26 mouse cellular contexts compared by ENCODE assay signal in genomic region chr5:53605450-53605849, GRCm38 (mm10).
DNase-seq lines count a peak whose midpoint lies in the region; ATAC-seq and TF ChIP-seq lines count a peak whose summit lies in the region.
"Had no signal": no experiment of that assay in that cellular context is flagged by ENCODE, and none has a peak within 500 bp of the region (broad histone marks: within the 10 kb centered on the region; RNA-seq: fewer than 3 reads in every experiment).

No protein-coding gene starts in this region.

- TF ChIP-seq CTCF in ES-Bruce4 (IDR thresholded peaks at IDR 0.05; ENCODE audit: low read depth, low read length) = no peak

- no peak overlapping the region for H3K9ac ChIP-seq in ES-Bruce4 (ENCODE audit: low read depth, poor library complexity, severe bottlenecking)
- H3K9ac ChIP-seq in liver, embryonic 13.5 days = no peak overlapping the region; the same call in 1 of the 2 replicates
- H3K9ac ChIP-seq: forebrain, embryonic 13.5 days; heart, embryonic 15.5 days; hindbrain, embryonic 14.5 days; intestine, embryonic 15.5 days; limb, embryonic 12.5 days; liver, embryonic 15.5 days had no signal

- TF ChIP-seq EP300 in ES-Bruce4 (IDR thresholded peaks at IDR 0.05; ENCODE audit: insufficient read depth, low read depth, low read length) = no peak

- peak; percentile 39 for DNase-seq in 416B (ENCODE audit: low read depth)
- peak; percentile 32 for DNase-seq in c-Kit-positive CD71-positive TER-119-negative erythroid progenitor cells, embryonic 14.5 days (ENCODE audit: low read depth)
- peak; percentile 9 for DNase-seq in liver, embryonic 13.5 days
- DNase-seq in adrenal gland, postnatal 10 days = no peak
- DNase-seq in gastrocnemius, postnatal 4 days (ENCODE audit: low spot score in 2 of 2) = no peak
- no peak for DNase-seq in cerebellum, adult 11-12 months
- DNase-seq: adrenal gland, postnatal 14 days; cerebellum, adult 11 months; cerebellum, postnatal 25 days; gastrocnemius, adult 2 months; heart, postnatal 36 days; kidney, adult 9 months; kidney, postnatal 25 days; layer of hippocampus, postnatal 36 days; thymus, adult 2 months had no signal

- no peaks in the 10 kb centered on the region for H3K9me3 ChIP-seq in ES-Bruce4 (replicated peaks; ENCODE audit: control insufficient read depth, insufficient read depth, low read length, poor library complexity, severe bottlenecking)
- no peaks in the 10 kb centered on the region for H3K9me3 ChIP-seq in liver, embryonic 13.5 days (replicated peaks)
- H3K9me3 ChIP-seq: forebrain, embryonic 13.5 days; heart, embryonic 15.5 days; intestine, embryonic 15.5 days; limb, embryonic 12.5 days; liver, embryonic 15.5 days had no signal

- TF ChIP-seq POLR2A in ES-Bruce4 (IDR thresholded peaks at IDR 0.05; ENCODE audit: insufficient read depth, low read length) = no peak

- no peaks in the 10 kb centered on the region for H3K27me3 ChIP-seq in ES-Bruce4 (ENCODE audit: control insufficient read depth, insufficient read depth, low read length, poor library complexity, severe bottlenecking)
- H3K27me3 ChIP-seq in liver, embryonic 13.5 days = no peaks in the 10 kb centered on the region
- H3K27me3 ChIP-seq: forebrain, embryonic 13.5 days; heart, embryonic 15.5 days; intestine, embryonic 15.5 days; limb, embryonic 12.5 days; liver, embryonic 15.5 days had no signal

- H3K36me3 ChIP-seq in ES-Bruce4 (ENCODE audit: control insufficient read depth, insufficient read depth, low read length, poor library complexity, severe bottlenecking) = peaks cover 7% of the 10 kb centered on the region; the same call in 1 of the 2 replicates
- H3K36me3 ChIP-seq in liver, embryonic 13.5 days = no peaks in the 10 kb centered on the region
- H3K36me3 ChIP-seq: heart, embryonic 15.5 days; intestine, embryonic 15.5 days; limb, embryonic 12.5 days; liver, embryonic 15.5 days had no signal

- H3K4me2 ChIP-seq in liver, embryonic 13.5 days = no peak overlapping the region; the same call in 1 of the 2 replicates
- H3K4me2 ChIP-seq: forebrain, embryonic 13.5 days; heart, embryonic 15.5 days; hindbrain, embryonic 14.5 days; intestine, embryonic 15.5 days; limb, embryonic 12.5 days; liver, embryonic 15.5 days; midbrain, embryonic 11.5 days had no signal

- no peaks in the 10 kb centered on the region for H3K4me1 ChIP-seq in ES-Bruce4 (ENCODE audit: control insufficient read depth, insufficient read depth, low read length)
- H3K4me1 ChIP-seq in liver, embryonic 13.5 days (replicated peaks) = peaks cover 18% of the 10 kb centered on the region
- H3K4me1 ChIP-seq: intestine, embryonic 15.5 days had no signal

- H3K4me3 ChIP-seq in ES-Bruce4 (ENCODE audit: low read depth, low read length) = no peak overlapping the region
- H3K4me3 ChIP-seq in liver, embryonic 13.5 days (replicated peaks) = no peak overlapping the region
- H3K4me3 ChIP-seq: forebrain, embryonic 13.5 days; gastrocnemius, adult 2 months; heart, embryonic 15.5 days; intestine, embryonic 15.5 days; layer of hippocampus, adult 2 months; limb, embryonic 12.5 days; liver, embryonic 15.5 days had no signal

- peak; percentile 63; the same call in 1 of the 2 replicates for ATAC-seq in liver, embryonic 13.5 days (ENCODE audit: low read depth)
- ATAC-seq: forebrain, embryonic 13.5 days; intestine, embryonic 15.5 days had no signal

- H3K27ac ChIP-seq in ES-Bruce4 (ENCODE audit: insufficient read depth, low read length) = peak overlapping the region; percentile 36; the same call in 1 of the 2 replicates
- H3K27ac ChIP-seq in liver, embryonic 13.5 days = no peak overlapping the region
- H3K27ac ChIP-seq: forebrain, embryonic 13.5 days; gastrocnemius, adult 2 months; heart, embryonic 15.5 days; hindbrain, embryonic 14.5 days; intestine, embryonic 15.5 days; layer of hippocampus, adult 2 months; limb, embryonic 12.5 days; liver, embryonic 15.5 days; macrophage; stomach, postnatal 0 days had no signal

- WGBS in liver, embryonic 13.5 days (ENCODE audit: insufficient replicate concordance) = 25% methylated on average over 4 of the region's 4 CpGs

Comparison
In these comparisons a context has a peak if more than half of its experiments do, and no peak if none do; other contexts are left out.
1. DNase-seq: peak in 416B (single experiment), c-Kit-positive CD71-positive TER-119-negative erythroid progenitor cells, embryonic 14.5 days (single experiment) and liver, embryonic 13.5 days (single experiment); none in adrenal gland, postnatal 10 days (single experiment), gastrocnemius, postnatal 4 days (0 of 2) and cerebellum, adult 11-12 months (single experiment).